Mouse (Mus musculus) liver, embryonic 14.5 days (tissue): ENCODE measurements at regions not wholly inside any gene's neighbourhood (a gene's known extent, or its start where the extent isn't known, plus 50 kb on each side); places are given as distances from the start of the nearest gene placed in this dataset.

Experiments used
- ATAC-seq: fragments of 200-750 bp; cut with Nextera tagmentation; 2 replicates; pipeline ENCODE4 v1.8.0; 2017; ENCODE audit warnings: moderate number of reproducible peaks, mild to moderate bottlenecking, moderate library complexity; ENCODE audit not compliant: insufficient read depth
- DNase-seq, 3 experiments: peaks; one replicate each; pipeline ENCODE4 v3.0.0-alpha.2; 2012 to 2013; ENCODE audit warnings: low read depth in 3 of 3, low spot score in 3 of 3
- H3K27ac ChIP-seq: fragments of 300-500 bp; sonication (generic); 2 replicates; pipeline ENCODE4 v1.5.1; 2014; ENCODE audit warnings: moderate library complexity, mild to moderate bottlenecking, control low read depth, inconsistent platforms
- H3K27me3 ChIP-seq: fragments of 300-500 bp; sonication (generic); 2 replicates; pipeline ENCODE4 v1.6.1; 2014; ENCODE audit warnings: mild to moderate bottlenecking, low read length, moderate library complexity; ENCODE audit not compliant: control insufficient read depth, insufficient read depth
- H3K36me3 ChIP-seq: fragments of 300-500 bp; sonication (generic); replicated peaks from 2 replicates; pipeline ENCODE4 v1.6.1; 2014; ENCODE audit warnings: low read depth; ENCODE audit not compliant: control insufficient read depth, insufficient read depth
- H3K4me1 ChIP-seq, 2 experiments: fragments of 200-500 bp in 1 of 2; fragments of 300-500 bp in 1 of 2; sonication (generic) in 1 of 2; replicated peaks; 2 replicates each; pipeline ENCODE4 v1.6.1; 2012 to 2014; ENCODE audit warnings: antibody characterized with exemption in 1 of 2, inconsistent platforms in 1 of 2, low read length in 1 of 2; ENCODE audit not compliant: control insufficient read depth in 2 of 2, insufficient read depth in 2 of 2
- H3K4me2 ChIP-seq: fragments of 300-500 bp; sonication (generic); 2 replicates; pipeline ENCODE4 v1.6.1; 2014; ENCODE audit warnings: low read depth, mild to moderate bottlenecking, control low read depth, moderate library complexity
- H3K4me3 ChIP-seq, 2 experiments: fragments of 200-500 bp in 1 of 2; fragments of 300-500 bp in 1 of 2; sonication (generic) in 1 of 2; 2 replicates each; pipeline ENCODE4 v1.5.1; 2012 to 2014; ENCODE audit warnings: low read depth in 2 of 2, low read length in 2 of 2, mild to moderate bottlenecking in 2 of 2, control low read depth in 1 of 2, inconsistent platforms in 1 of 2, moderate library complexity in 1 of 2; ENCODE audit not compliant: insufficient read depth in 1 of 2
- H3K9ac ChIP-seq: fragments of 300-500 bp; sonication (generic); replicated peaks from 2 replicates; pipeline ENCODE4 v1.6.1; 2014; ENCODE audit warnings: mild to moderate bottlenecking, control low read depth, moderate library complexity
- H3K9me3 ChIP-seq: fragments of 300-500 bp; sonication (generic); 2 replicates; pipeline ENCODE4 v1.6.1; 2016; ENCODE audit warnings: low read length, mixed read lengths; ENCODE audit not compliant: control insufficient read depth
- CTCF ChIP-seq: IDR thresholded peaks from 2 replicates; pipeline ENCODE4 v1.5.1; 2016; ENCODE audit warnings: antibody characterized with exemption, low read depth, control low read depth
- EP300 ChIP-seq: IDR thresholded peaks from 2 replicates; pipeline ENCODE4 v1.6.1; 2016; ENCODE audit warnings: antibody characterized with exemption, low read depth
- WGBS: fragments of 180-500 bp; shearing (Covaris S2); extraction: QIAGEN DNeasy Blood & Tissue Kit; methylation state at CpG from one replicate; pipeline ENCODE4 v1.1.7; 2014; ENCODE audit not compliant: insufficient replicate concordance; 5-methylcytosine and 5-hydroxymethylcytosine counted together

DNA sequence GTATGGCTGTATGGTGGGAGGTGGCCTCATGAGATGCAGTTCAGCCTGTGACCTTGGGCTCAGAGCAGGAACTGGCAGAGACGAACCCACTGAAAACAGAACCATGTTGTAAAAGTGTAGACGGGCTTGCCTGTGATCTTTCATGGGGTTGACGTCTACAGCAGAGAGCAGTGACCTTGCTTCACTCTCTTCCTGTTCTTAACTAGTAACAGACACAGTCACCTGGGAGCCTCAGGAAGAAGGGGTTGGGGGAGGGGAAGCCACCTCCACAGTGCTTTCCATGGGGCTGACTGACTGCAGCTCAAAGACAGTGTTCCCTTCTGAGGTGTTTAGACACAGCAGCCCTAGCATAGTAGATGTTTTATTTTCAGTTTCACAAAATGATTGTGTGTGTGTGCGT, 68.2 kb upstream of the Sox11 start:
- WGBS, result 23% methylated on average over 4 of the region's 4 CpGs
- Histone ChIP-seq H3K27me3 (no peaks in the 10 kb centered on the region), H3K9me3 (no peaks in the 10 kb centered on the region)

DNA sequence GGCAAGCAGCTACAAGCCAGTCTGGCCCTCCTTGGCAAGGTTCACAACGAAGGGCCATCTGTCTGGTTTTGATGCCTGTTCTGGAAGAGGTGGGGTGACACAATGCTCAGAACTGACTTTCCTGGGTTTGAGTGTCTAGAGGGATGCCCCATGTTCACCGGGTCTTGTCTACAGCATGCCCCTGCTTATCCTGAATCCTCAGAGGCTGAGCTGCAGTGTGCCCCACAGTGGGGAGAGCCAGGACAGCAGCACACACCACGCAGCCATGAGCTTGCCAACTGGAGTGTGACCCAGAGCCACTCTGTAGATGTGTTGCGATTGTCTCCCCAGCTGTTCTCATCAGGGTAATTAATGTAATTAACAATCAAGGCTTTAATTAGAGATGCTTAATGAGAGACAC, 66.1 kb upstream of the Sox11 start:
- Histone ChIP-seq H3K27me3 (no peaks in the 10 kb centered on the region), H3K9me3 (no peaks in the 10 kb centered on the region), H3K9ac (no peak overlapping the region), H3K27ac (no peak overlapping the region), H3K4me1 (no peaks in the 10 kb centered on the region), H3K36me3 (no peaks in the 10 kb centered on the region), H3K4me2 (no peak overlapping the region), H3K4me3 (no peak overlapping the region)
- no peak for DNase-seq
- no peak for ATAC-seq
- TF ChIP-seq EP300 (no peak), CTCF (no peak)
- 46% methylated on average over 4 of the region's 4 CpGs for WGBS

More for the DNA sequence above, 68.2 kb upstream of the Sox11 start:
- H3K9ac ChIP-seq, result no peak overlapping the region
- H3K4me1 ChIP-seq, result no peaks in the 10 kb centered on the region
- no peak for ATAC-seq
- H3K4me2 ChIP-seq, result no peak overlapping the region
- DNase-seq, result no peak
- no peak overlapping the region for H3K27ac ChIP-seq
- no peak for TF ChIP-seq CTCF
- no peak for TF ChIP-seq EP300
- H3K4me3 ChIP-seq, result no peak overlapping the region
- no peaks in the 10 kb centered on the region for H3K36me3 ChIP-seq

DNA sequence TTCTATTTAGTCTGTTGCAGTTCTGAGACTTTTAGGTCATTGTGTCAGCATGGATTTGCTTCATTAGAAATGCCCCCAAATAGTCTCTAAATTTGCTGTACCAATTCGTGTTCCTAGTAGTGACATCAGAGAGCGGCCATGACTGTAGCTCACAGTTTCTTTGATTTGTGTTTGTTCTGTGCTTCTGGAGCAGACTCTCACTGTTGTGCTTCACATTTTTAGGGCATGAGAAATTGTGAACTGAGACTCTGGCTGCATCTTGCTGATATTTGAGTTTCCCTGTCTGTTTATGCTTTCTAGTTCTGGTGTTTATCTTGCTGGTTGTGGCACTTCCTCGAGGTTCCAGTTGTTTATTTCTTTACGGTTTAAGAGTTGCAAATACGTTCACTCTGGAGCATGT, 57.0 kb upstream of the Sox11 start:
- H3K27me3 ChIP-seq, result no peaks in the 10 kb centered on the region
- H3K36me3 ChIP-seq, result no peaks in the 10 kb centered on the region
- no peak overlapping the region for H3K4me2 ChIP-seq
- no peak for DNase-seq
- no peaks in the 10 kb centered on the region for H3K9me3 ChIP-seq
- TF ChIP-seq CTCF (no peak), EP300 (no peak)
- no peak overlapping the region for H3K9ac ChIP-seq
- no peak overlapping the region for H3K4me3 ChIP-seq
- 46% methylated on average over 5 of the region's 5 CpGs for WGBS
- no peak for ATAC-seq
- no peak overlapping the region for H3K27ac ChIP-seq
- no peaks in the 10 kb centered on the region for H3K4me1 ChIP-seq
